Mouse (Mus musculus): ENCODE measurements at regions not wholly inside any gene's neighbourhood (a gene's known extent, or its start where the extent isn't known, plus 50 kb on each side); places are given as distances from the start of the nearest gene placed in this dataset.
"Not testable (repeated sequence)": the region's sequence is repeated elsewhere in the genome, so short reads cannot be mapped to it uniquely, and the experiment has no call there.

DNA sequence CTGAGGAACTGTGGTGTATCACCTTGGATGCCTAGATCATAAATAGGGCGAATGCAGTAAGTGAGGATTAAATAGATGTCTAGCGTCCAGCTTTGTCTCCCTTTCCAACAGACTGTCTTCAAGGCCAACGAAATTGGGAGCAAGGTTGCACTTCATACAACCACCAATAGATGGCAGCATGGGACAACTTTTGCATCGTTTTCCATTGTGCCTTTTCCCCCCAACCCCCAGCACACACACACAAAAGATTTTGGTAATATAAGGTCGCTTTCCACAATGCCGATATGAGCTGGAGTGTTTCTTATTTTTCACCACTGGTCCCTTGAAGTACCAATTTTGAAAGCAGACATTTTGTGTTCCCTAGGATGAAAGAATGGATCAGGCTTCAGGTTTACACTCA lies 304.7 kb downstream of the BC048507 start:
- peak; percentile 1 to 22 for DNase-seq (ENCODE audit: extremely low spot score in 1 of 2, low spot score in 2 of 2)
- intact Hi-C loops (cut with DNase I): not testable (repeated sequence)

DNA sequence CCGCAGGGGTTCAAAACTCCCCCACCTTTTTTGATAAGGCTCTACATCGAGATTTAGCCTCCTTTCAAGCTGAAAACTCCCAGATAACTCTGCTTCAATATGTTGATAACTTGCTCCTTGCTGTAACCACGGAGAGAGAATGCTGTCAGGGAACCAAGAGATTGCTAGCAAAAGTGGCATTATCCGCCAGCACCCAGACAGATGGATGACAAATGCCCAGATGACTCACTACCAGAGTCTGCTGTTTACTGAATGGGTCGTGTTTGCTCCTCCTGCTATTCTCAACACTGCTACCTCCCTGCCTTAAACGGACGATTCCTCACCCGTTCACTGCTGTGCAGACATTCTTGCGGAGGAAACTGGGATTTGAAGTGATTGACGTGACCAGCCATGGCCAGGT lies 310.3 kb downstream of the BC048507 start:
- intact Hi-C loops (cut with DNase I); DNase-seq (ENCODE audit: extremely low spot score in 1 of 2, low spot score in 2 of 2): not testable (repeated sequence)

Measured in left cerebral cortex, postnatal 10 days (tissue).